Mouse (Mus musculus) left cerebral cortex, postnatal 36 days (tissue): ENCODE data around the gene Pde8b. TPM values are rescaled to one million over a fixed set of nuclear protein-coding genes. Genes with fewer than 3 reads are reported as not detected.
"Not testable (repeated sequence)": the region's sequence is repeated elsewhere in the genome, so short reads cannot be mapped to it uniquely, and the experiment has no call there.

ENCODE experiments used
- DNase-seq, 2 experiments: peaks; one replicate each; pipeline ENCODE4 v3.0.0; 2021 to 2022; ENCODE audit warnings: low spot score in 2 of 2, mixed read lengths in 1 of 2
- intact Hi-C: fragments of 180-260 bp; cut with DNase I; formaldehyde crosslinking; loops from one replicate; pipeline ENCODE4 v1.15.1; 2025
- total RNA-seq, 2 experiments: library from RNA; stranded (reverse); gene quantifications; 2 replicates each; pipeline ENCODE4 v1.2.3; 2021

The Pde8b gene
- total RNA-seq, 2 experiments from 2014 or later = 138 to 151 TPM

- intact Hi-C loops = loop anchor here (5.0 kb wide), 4 partner anchors 65 to 205 kb away; no protein-coding TSS in a partner anchor
- peak; percentile 65 to 74 for DNase-seq
Measured at GRCm38 (mm10) chr13:95222569-95223426, 27.3 kb downstream of the Pde8b start.

- DNase-seq = peak; percentile 43
- intact Hi-C loops = loop anchor here (5.0 kb wide), 4 partner anchors 65 to 205 kb away; no protein-coding TSS in a partner anchor
Measured at GRCm38 (mm10) chr13:95221882-95222568, 28.1 kb downstream of the Pde8b start.

- DNase-seq, intact Hi-C loops: not testable (repeated sequence)
Measured at GRCm38 (mm10) chr13:95215661-95216170, 34.4 kb downstream of the Pde8b start.

- intact Hi-C loops = no loop called here
- no peak for DNase-seq
Measured at GRCm38 (mm10) chr13:95212320-95212719, 37.8 kb downstream of the Pde8b start.

- DNase-seq, intact Hi-C loops: not testable (repeated sequence)
Measured at GRCm38 (mm10) chr13:95207301-95207700, 42.8 kb downstream of the Pde8b start.

GRCm38 (mm10) chr13:95202151-95202758 lies 47.9 kb downstream of the Pde8b start:
- DNase-seq = no peak
- intact Hi-C loops = no loop called here

GRCm38 (mm10) chr13:95200817-95201216 lies 49.3 kb downstream of the Pde8b start:
- no peak for DNase-seq

GRCm38 (mm10) chr13:95200036-95200435 lies 50.1 kb downstream of the Pde8b start:
- intact Hi-C loops = no loop called here
- no peak for DNase-seq

More at GRCm38 (mm10) chr13:95200817-95201216, 49.3 kb downstream of the Pde8b start:
- intact Hi-C loops = no loop called here

GRCm38 (mm10) chr13:95196106-95196705 lies 53.9 kb downstream of the Pde8b start:
- DNase-seq = no peak
- intact Hi-C loops = no loop called here

- no peak for DNase-seq
- intact Hi-C loops = no loop called here
Measured at GRCm38 (mm10) chr13:95191951-95192350, 58.2 kb downstream of the Pde8b start.

- intact Hi-C loops = no loop called here
- DNase-seq = no peak
Measured at GRCm38 (mm10) chr13:95189111-95189510, 61.0 kb downstream of the Pde8b start.

GRCm38 (mm10) chr13:95187153-95187665 lies 62.9 kb downstream of the Pde8b start:
- no peak for DNase-seq
- intact Hi-C loops = no loop called here

GRCm38 (mm10) chr13:95186741-95187035 lies 63.4 kb downstream of the Pde8b start:
- intact Hi-C loops = no loop called here
- DNase-seq = no peak

- intact Hi-C loops = no loop called here
- DNase-seq = no peak
Measured at GRCm38 (mm10) chr13:95185891-95186740, 64.0 kb downstream of the Pde8b start.

GRCm38 (mm10) chr13:95183686-95184085 lies 66.5 kb downstream of the Pde8b start:
- no peak for DNase-seq
- intact Hi-C loops = no loop called here

- intact Hi-C loops = no loop called here
- DNase-seq = no peak
Measured at GRCm38 (mm10) chr13:95180208-95180607, 69.9 kb downstream of the Pde8b start.

- intact Hi-C loops = no loop called here
- no peak for DNase-seq
Measured at GRCm38 (mm10) chr13:95177326-95177725, 72.8 kb downstream of the Pde8b start.

GRCm38 (mm10) chr13:95176399-95176798 lies 73.7 kb downstream of the Pde8b start:
- intact Hi-C loops = no loop called here
- no peak for DNase-seq

- DNase-seq = no peak
- intact Hi-C loops = no loop called here
Measured at GRCm38 (mm10) chr13:95174253-95174652, 75.9 kb downstream of the Pde8b start.
